Mouse (Mus musculus) liver, adult 2 months (tissue): ENCODE measurements around the gene Tmem230. TPM values are rescaled to one million over a fixed set of nuclear protein-coding genes. Genes with fewer than 3 reads are reported as not detected.
"Not testable (repeated sequence)": the region's sequence is repeated elsewhere in the genome, so short reads cannot be mapped to it uniquely, and the experiment has no call there.

Experiments
- DNase-seq: peaks from one replicate; pipeline ENCODE4 v3.0.0-alpha.2; 2011; ENCODE audit warnings: low read depth, low spot score; ENCODE audit errors: extremely low read depth
- H3K27ac ChIP-seq: fragments of 200-500 bp; replicated peaks from 2 replicates; pipeline ENCODE4 v1.5.1; 2012; ENCODE audit warnings: low read depth, mild to moderate bottlenecking, control low read depth, inconsistent platforms, low read length; ENCODE audit not compliant: insufficient read depth
- H3K27me3 ChIP-seq: fragments of 200-500 bp; 2 replicates; pipeline ENCODE4 v1.6.1; 2012; ENCODE audit warnings: mild to moderate bottlenecking, moderate library complexity, low read length, inconsistent platforms; ENCODE audit not compliant: control insufficient read depth, insufficient read depth
- H3K36me3 ChIP-seq: fragments of 200-500 bp; 2 replicates; pipeline ENCODE4 v1.6.1; 2012; ENCODE audit warnings: low read length, inconsistent platforms; ENCODE audit not compliant: control insufficient read depth, insufficient read depth
- H3K4me1 ChIP-seq: fragments of 200-500 bp; 2 replicates; pipeline ENCODE4 v1.6.1; 2011; ENCODE audit warnings: low read length; ENCODE audit not compliant: control insufficient read depth, insufficient read depth
- H3K4me3 ChIP-seq: fragments of 200-500 bp; 2 replicates; pipeline ENCODE4 v1.5.1; 2011; ENCODE audit warnings: low read depth, mild to moderate bottlenecking, control low read depth, low read length, moderate library complexity; ENCODE audit not compliant: insufficient read depth
- H3K79me2 ChIP-seq: fragments of 200-500 bp; 2 replicates; pipeline ENCODE4 v1.6.1; 2012; ENCODE audit warnings: inconsistent platforms, mild to moderate bottlenecking, low read length, moderate library complexity; ENCODE audit not compliant: control insufficient read depth, insufficient read depth
- H3K9ac ChIP-seq: fragments of 200-500 bp; 2 replicates; pipeline ENCODE4 v1.6.1; 2012; ENCODE audit warnings: low read depth, mild to moderate bottlenecking, control low read depth, inconsistent platforms, low read length
- CTCF ChIP-seq: fragments of 200-500 bp; IDR thresholded peaks from 2 replicates; pipeline ENCODE4 v1.5.1; 2011; ENCODE audit warnings: low read depth, low read length, control low read depth
- POLR2A ChIP-seq: fragments of 200-500 bp; IDR thresholded peaks from 2 replicates; pipeline ENCODE4 v1.6.1; 2011; ENCODE audit warnings: low read length, control low read depth; ENCODE audit not compliant: insufficient read depth; ENCODE audit errors: extremely low read depth
- WGBS: fragments of 180-500 bp; shearing (Covaris S2); methylation state at CpG from one replicate; pipeline ENCODE4 v1.1.7; 2018; 5-methylcytosine and 5-hydroxymethylcytosine counted together
- polyA plus RNA-seq: library from polyadenylated mRNA; depleted of rRNA; stranded (reverse); fragments of >200 nt; gene quantifications from 2 replicates; pipeline ENCODE4 v1.2.3, GENCODE M21; 2012; rRNA removed
- total RNA-seq: library from RNA; depleted of rRNA; stranded (reverse); fragments of >200 nt; gene quantifications from 2 replicates; pipeline ENCODE4 v1.2.3, GENCODE M21; 2014; rRNA removed

Gene Tmem230
- total RNA-seq (14.8 and 23.0 TPM in 2 replicates), polyA plus RNA-seq (35.2 and 76.3 TPM in 2 replicates)

DNA sequence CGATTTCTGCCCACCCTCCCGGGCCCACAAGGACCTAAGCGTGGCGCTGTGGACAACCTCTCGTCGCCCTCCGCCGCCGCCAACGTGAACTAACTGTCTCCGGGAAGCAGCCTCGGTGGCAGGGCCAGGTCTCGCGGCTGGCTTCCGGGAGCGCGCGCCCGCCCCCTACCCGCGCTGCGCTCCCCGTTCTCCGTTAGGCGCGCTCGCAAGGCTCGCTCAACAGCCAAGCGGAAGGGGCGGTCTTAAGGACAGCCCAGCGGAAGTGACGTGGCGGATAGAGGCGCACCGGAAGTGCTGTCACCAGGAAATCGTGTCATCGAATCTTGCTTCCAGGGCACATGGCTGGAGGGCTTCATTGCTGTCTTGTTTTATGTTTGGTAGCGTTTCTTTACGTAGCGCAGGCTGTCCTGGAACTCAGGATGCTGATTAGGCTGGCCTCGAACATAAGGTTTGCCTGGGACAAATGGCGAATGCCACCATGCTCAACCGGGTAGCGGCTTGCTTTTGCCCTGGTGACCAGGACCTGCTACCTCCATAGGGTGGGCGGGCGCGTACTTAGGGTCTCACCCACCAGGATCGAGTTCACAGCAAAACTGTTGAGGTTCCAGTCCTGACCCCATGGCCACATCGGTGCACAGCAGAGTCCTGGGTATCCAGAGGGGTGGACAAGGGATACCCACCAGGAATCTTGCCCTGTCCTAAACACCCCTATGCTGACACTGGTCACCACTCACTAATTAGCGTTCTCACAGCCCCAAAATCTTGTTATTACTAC is at the start of gene Tmem230:
TSS of gene Tmem230 (minus strand) at position 269 of the 775 bp plus-strand sequence.
- TF ChIP-seq POLR2A (peak; percentile 61), CTCF (no peak)
- peak within 1 kb of the TSS; percentile 91 for H3K9ac ChIP-seq
- peak; percentile 88 for DNase-seq
- H3K36me3 ChIP-seq, result peaks cover 17% of the 10 kb centered on the region
- no peaks in the 10 kb centered on the region for H3K27me3 ChIP-seq
- WGBS, result 5% methylated on average over 50 of the region's 50 CpGs
- H3K4me3 ChIP-seq, result peak within 1 kb of the TSS; percentile 83
- peaks cover 12% of the 10 kb centered on the region for H3K4me1 ChIP-seq
- peak within 1 kb of the TSS; percentile 72 for H3K27ac ChIP-seq
- no peaks in the 10 kb centered on the region for H3K79me2 ChIP-seq

- Histone ChIP-seq H3K79me2 (peaks cover 28% of the 10 kb centered on the region; the same call in 1 of the 2 replicates), H3K27ac (no peak overlapping the region), H3K4me3 (no peak overlapping the region), H3K27me3 (no peaks in the 10 kb centered on the region), H3K4me1 (peaks cover 12% of the 10 kb centered on the region), H3K36me3 (peaks cover 34% of the 10 kb centered on the region), H3K9ac (no peak overlapping the region)
- no peak for DNase-seq
- WGBS, result 92% methylated on average over 10 of the region's 10 CpGs
- TF ChIP-seq CTCF (no peak), POLR2A (no peak)
These were observed 46.3 kb upstream of the Tmem230 start for GRCm38 (mm10) chr2:132293694-132294450.

DNA sequence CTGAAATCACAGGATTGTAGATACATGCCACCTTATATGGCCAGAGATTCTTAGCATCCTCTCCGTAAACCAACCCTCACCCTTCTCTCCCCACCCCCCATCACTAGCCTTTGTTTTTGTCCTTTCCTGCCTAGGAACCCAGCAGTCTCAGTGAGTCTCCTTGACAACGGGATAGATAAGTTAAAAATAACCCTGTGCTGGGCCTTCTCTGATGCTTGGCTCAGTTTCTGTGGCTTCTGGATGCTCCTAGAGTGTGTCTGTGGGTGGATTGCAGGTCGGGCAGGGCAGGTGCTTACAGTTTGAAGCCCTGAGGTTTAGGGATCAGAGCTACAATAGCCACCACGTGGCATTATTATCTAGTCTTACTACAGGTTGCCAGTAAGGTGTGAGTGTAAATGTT is 44.5 kb upstream of the Tmem230 start:
- TF ChIP-seq CTCF (no peak), POLR2A (no peak)
- 56% methylated on average over 4 of the region's 4 CpGs for WGBS
- no peaks in the 10 kb centered on the region for H3K27me3 ChIP-seq
- peaks cover 12% of the 10 kb centered on the region for H3K4me1 ChIP-seq
- H3K79me2 ChIP-seq, result peaks cover 31% of the 10 kb centered on the region; the same call in 1 of the 2 replicates
- DNase-seq, result no peak
- H3K9ac ChIP-seq, result no peak overlapping the region
- no peak overlapping the region for H3K27ac ChIP-seq
- H3K36me3 ChIP-seq, result peaks cover 21% of the 10 kb centered on the region
- H3K4me3 ChIP-seq, result no peak overlapping the region

- H3K27ac ChIP-seq, result no peak overlapping the region
- WGBS, result 83% methylated on average over 3 of the region's 3 CpGs
These were observed 43.7 kb upstream of the Tmem230 start for GRCm38 (mm10) chr2:132291265-132291664.

GRCm38 (mm10) chr2:132290808-132291207 is 43.2 kb upstream of the Tmem230 start:
- Histone ChIP-seq H3K27ac (no peak overlapping the region), H3K9ac (no peak overlapping the region), H3K79me2 (peaks cover 31% of the 10 kb centered on the region; the same call in 1 of the 2 replicates), H3K36me3 (peaks cover 19% of the 10 kb centered on the region), H3K4me3 (no peak overlapping the region), H3K27me3 (no peaks in the 10 kb centered on the region), H3K4me1 (peaks cover 12% of the 10 kb centered on the region)
- TF ChIP-seq CTCF (no peak), POLR2A (no peak)
- peak; percentile 26 for DNase-seq
- 44% methylated on average over 6 of the region's 6 CpGs for WGBS

More at GRCm38 (mm10) chr2:132291265-132291664, 43.7 kb upstream of the Tmem230 start:
- H3K36me3 ChIP-seq, result peaks cover 21% of the 10 kb centered on the region
- no peak for DNase-seq
- H3K4me1 ChIP-seq, result peaks cover 12% of the 10 kb centered on the region
- no peak overlapping the region for H3K9ac ChIP-seq
- no peaks in the 10 kb centered on the region for H3K27me3 ChIP-seq
- no peak overlapping the region for H3K4me3 ChIP-seq
- TF ChIP-seq POLR2A (no peak), CTCF (no peak)
- H3K79me2 ChIP-seq, result peaks cover 31% of the 10 kb centered on the region; the same call in 1 of the 2 replicates

DNA sequence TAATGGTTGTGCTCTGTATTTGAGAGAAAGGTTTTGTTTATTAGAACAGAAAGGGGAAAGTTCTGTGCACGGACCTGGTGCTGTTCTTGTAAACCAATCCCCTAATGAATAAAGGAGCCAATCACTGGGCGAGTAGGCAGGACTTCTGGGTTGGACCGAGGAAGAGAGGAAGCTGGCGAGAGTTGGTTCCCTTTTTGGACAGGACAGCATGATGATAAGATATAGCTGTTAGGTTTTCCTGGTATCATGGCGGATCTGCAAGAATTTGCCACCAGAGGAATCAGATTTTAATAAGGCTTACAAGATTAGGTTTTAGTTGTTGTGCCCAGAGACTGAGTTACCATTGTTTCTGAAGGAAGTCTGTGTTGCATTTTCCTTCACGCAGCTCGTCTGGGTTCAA is 41.6 kb upstream of the Tmem230 start:
- not testable (repeated sequence) for H3K27ac ChIP-seq

More for the DNA sequence above, 41.6 kb upstream of the Tmem230 start:
- H3K36me3 ChIP-seq, DNase-seq, H3K27me3 ChIP-seq, H3K4me3 ChIP-seq, H3K9ac ChIP-seq: not testable (repeated sequence)
- H3K79me2 ChIP-seq, result peaks cover 40% of the 10 kb centered on the region; the same call in 1 of the 2 replicates
- WGBS, result 52% methylated on average over 5 of the region's 7 CpGs
- peaks cover 12% of the 10 kb centered on the region for H3K4me1 ChIP-seq
